Mouse (Mus musculus) limb, embryonic 12.5 days (tissue): ENCODE data around the gene Lsm10. TPM values are rescaled to one million over a fixed set of nuclear protein-coding genes. Genes with fewer than 3 reads are reported as not detected.
A peak's percentile ranks its signal among the peaks of the same experiment; 100 is the strongest.

Experiments
- ATAC-seq: fragments of 200-750 bp; cut with Nextera tagmentation; 2 replicates; pipeline ENCODE4 v1.8.0; 2017; ENCODE audit warnings: low read depth, moderate TSS enrichment; ENCODE audit not compliant: insufficient number of reproducible peaks, insufficient read depth, low FRiP score, low TSS enrichment
- H3K27ac ChIP-seq: fragments of 300-500 bp; sonication (generic); 2 replicates; pipeline ENCODE4 v1.5.1; 2016; ENCODE audit warnings: mild to moderate bottlenecking, moderate library complexity
- H3K27me3 ChIP-seq: fragments of 300-500 bp; sonication (generic); 2 replicates; pipeline ENCODE4 v1.6.1; 2016; ENCODE audit warnings: mild to moderate bottlenecking, moderate library complexity
- H3K36me3 ChIP-seq: fragments of 300-500 bp; sonication (generic); 2 replicates; pipeline ENCODE4 v1.6.1; 2016; ENCODE audit warnings: mild to moderate bottlenecking, moderate library complexity
- H3K4me1 ChIP-seq: fragments of 300-500 bp; sonication (generic); replicated peaks from 2 replicates; pipeline ENCODE4 v1.6.1; 2016
- H3K4me2 ChIP-seq: fragments of 300-500 bp; sonication (generic); 2 replicates; pipeline ENCODE4 v1.6.1; 2016; ENCODE audit warnings: mild to moderate bottlenecking, moderate library complexity
- H3K4me3 ChIP-seq: fragments of 300-500 bp; sonication (generic); replicated peaks from 2 replicates; pipeline ENCODE4 v1.5.1; 2016; ENCODE audit warnings: mild to moderate bottlenecking
- H3K9ac ChIP-seq: fragments of 300-500 bp; sonication (generic); replicated peaks from 2 replicates; pipeline ENCODE4 v1.6.1; 2016; ENCODE audit warnings: mild to moderate bottlenecking, moderate library complexity
- H3K9me3 ChIP-seq: fragments of 300-500 bp; sonication (generic); 2 replicates; pipeline ENCODE4 v1.6.1; 2016; ENCODE audit warnings: mild to moderate bottlenecking, moderate library complexity
- WGBS: fragments of 180-500 bp; shearing (Covaris S2); methylation state at CpG from one replicate; pipeline ENCODE4 v1.1.7; 2016; 5-methylcytosine and 5-hydroxymethylcytosine counted together
- polyA plus RNA-seq: library from polyadenylated mRNA; unstranded; fragments of >200 nt; fragmentation: Nextera tagmentation; extraction: Ambion mirVana; gene quantifications from 2 replicates; pipeline ENCODE4 v1.2.1, GENCODE M21; 2016

Gene Lsm10
- polyA plus RNA-seq, 1 experiment from 2014 or later, result 43.2 TPM

DNA sequence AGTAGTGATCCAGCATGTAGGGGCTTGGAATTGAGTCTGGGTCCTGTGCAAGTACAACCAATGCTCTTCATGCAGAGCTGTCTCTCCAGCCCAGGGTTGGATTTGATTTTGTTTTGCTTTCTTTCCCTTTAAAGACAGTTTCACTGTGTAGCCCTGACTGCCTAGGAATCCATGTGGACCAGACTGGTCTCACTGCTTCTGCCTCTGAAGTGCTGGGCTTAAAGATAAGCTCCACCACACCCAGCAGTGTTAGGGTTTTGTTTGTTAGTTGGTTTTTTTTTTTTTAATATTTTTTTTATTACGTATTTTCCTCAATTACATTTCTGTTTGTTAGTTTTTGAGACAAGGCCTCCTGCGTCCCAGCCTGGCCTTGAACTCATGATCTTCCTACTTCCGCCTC is 2.9 kb downstream of the Lsm10 start:
- Histone ChIP-seq H3K36me3 (peaks cover 16% of the 10 kb centered on the region; the same call in 1 of the 2 replicates), H3K27ac (no peak overlapping the region), H3K4me3 (no peak overlapping the region), H3K9me3 (no peaks in the 10 kb centered on the region), H3K4me1 (peaks cover 13% of the 10 kb centered on the region), H3K4me2 (no peak overlapping the region), H3K9ac (no peak overlapping the region), H3K27me3 (no peaks in the 10 kb centered on the region)
- 89% methylated on average over 3 of the region's 3 CpGs for WGBS
- no peak for ATAC-seq

DNA sequence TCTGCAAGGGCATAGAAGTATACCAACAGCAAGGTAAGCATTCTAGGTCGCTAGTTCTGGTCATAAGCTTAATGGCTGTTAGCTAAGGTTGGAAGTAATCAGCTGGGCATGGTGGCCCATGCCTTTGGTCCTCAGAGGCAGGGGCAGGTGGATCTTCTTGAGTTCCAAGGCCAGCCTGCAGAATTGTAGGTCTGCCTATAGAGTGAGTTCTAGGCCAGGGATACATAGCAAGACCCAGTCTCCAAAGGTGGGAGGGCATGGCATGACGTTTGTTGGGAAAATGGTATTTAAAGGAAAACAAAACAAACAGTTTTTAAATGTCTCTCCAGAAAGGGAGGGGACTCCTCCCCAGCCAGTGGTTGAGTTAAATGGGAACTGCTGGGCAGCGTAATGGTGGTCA is 4.3 kb downstream of the Lsm10 start:
- Histone ChIP-seq H3K4me3 (no peak overlapping the region), H3K4me1 (peaks cover 24% of the 10 kb centered on the region), H3K36me3 (peaks cover 16% of the 10 kb centered on the region; the same call in 1 of the 2 replicates), H3K9ac (no peak overlapping the region), H3K9me3 (no peaks in the 10 kb centered on the region), H3K27ac (no peak overlapping the region), H3K27me3 (0 out of 2 replicates have a peak, but pooled peaks cover 3% of the 10 kb centered on the region), H3K4me2 (no peak overlapping the region)
- ATAC-seq, result no peak
- 86% methylated on average over 3 of the region's 3 CpGs for WGBS

DNA sequence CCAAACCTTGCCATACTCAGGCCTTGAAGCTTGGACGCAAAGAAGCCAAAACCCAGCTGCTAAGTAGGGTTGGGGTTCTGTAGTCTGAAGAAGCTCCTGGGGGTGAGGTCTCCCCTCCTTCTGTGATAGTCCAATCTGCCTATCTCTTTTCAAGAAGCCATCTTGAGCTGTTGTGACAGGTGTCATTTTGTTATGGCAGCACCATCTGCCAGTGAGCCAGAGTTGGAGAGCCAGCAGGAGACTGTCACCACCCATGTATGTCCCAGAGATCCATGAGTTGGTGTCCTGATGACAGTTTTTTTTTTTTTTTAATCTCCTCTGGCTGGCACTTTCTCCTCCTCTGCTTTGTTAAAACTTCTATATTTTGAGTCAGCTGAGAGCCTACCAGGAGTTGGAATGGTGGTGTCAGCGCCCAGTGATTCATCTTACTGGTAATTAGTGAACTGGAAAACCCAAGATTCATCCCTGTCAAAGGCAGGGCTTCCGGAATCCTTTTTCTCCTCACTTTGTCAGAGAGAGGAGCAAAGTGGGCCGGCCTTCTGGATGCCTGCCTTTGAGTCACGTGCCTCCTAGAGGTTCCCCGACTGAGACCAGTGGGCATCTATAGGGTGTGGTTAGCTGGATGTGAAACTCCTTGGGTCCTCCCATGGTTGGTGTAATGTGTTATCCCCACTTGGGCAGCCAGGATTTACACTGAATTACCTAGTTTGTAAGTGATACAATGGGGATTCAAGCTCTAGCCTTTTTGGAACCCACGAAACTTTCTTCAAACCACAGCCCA is 5.8 kb downstream of the Lsm10 start:
- H3K36me3 ChIP-seq, result peaks cover 16% of the 10 kb centered on the region; the same call in 1 of the 2 replicates
- H3K4me2 ChIP-seq, result peak overlapping the region; percentile 96
- peaks cover 27% of the 10 kb centered on the region for H3K4me1 ChIP-seq
- no peak overlapping the region for H3K4me3 ChIP-seq
- no peaks in the 10 kb centered on the region for H3K9me3 ChIP-seq
- H3K9ac ChIP-seq, result no peak overlapping the region
- no peak overlapping the region for H3K27ac ChIP-seq
- 47% methylated on average over 7 of the region's 7 CpGs for WGBS
- ATAC-seq, result no peak
- H3K27me3 ChIP-seq, result 0 out of 2 replicates have a peak, but pooled peaks cover 3% of the 10 kb centered on the region

DNA sequence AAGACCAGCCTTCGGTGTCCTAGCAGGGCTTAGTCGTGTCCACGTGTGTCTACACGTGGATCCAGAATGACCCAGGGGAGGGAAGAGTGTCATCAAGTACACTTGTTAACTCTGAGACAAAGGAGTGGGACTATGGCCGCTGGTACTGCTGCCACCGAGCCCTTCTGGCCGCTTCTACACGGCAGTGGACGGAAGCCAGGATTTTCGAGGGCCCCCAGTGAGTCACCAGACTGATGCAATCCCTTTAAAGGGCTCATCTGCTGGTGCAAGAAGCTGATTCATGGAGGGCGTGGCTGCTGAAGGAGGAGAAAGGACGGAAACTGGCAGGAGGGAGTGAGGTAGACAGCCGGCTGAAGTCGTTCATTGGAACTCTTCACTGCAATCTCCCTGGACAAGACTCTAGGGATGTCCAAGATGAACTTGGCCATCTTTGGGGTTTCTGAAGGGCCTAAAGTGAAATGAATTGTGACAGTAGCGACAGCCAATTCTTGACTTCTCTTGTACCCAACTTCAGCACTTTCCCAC is 6.7 kb downstream of the Lsm10 start:
- Histone ChIP-seq H3K9ac (peak overlapping the region; percentile 55; the same call in 1 of the 2 replicates), H3K4me1 (peaks cover 31% of the 10 kb centered on the region)
- ATAC-seq, result peak; percentile 27; the same call in 1 of the 2 replicates

DNA sequence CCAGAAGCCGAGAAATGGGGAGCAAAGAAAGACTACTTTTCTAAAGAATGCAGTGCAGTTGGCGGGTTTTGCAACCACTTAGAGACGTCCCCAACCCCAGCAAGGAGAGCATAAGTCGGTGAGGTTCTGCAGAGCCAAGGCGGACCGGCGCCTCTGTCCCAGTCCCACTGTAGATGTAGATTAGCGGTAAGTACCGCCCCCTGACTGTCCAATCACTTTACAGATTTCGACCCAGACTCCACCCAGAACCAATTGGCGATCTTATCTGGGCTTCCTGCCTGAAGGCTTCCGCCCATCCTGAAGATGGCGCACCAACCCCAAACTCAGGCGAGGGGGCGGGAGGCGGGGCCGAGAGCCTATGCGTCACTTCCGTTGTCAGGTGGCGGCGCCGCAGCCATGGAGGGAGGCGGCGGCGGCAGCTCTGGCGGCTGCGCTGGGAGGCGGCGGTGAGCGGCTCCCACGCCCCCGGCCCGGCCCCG is 7.2 kb downstream of the Lsm10 start, which contains the start of gene Stk40:
Stk40 (plus strand) TSS at position 368 of the 479 bp plus-strand sequence.
- ATAC-seq, result peak; percentile 94
- Histone ChIP-seq H3K9me3 (no peaks in the 10 kb centered on the region), H3K27me3 (0 out of 2 replicates have a peak, but pooled peaks cover 3% of the 10 kb centered on the region), H3K27ac (peak within 1 kb of the TSS; percentile 60; the same call in 1 of the 2 replicates), H3K4me1 (peaks cover 36% of the 10 kb centered on the region), H3K36me3 (peaks cover 10% of the 10 kb centered on the region; the same call in 1 of the 2 replicates), H3K4me3 (peak within 1 kb of the TSS; percentile 94), H3K9ac (peak within 1 kb of the TSS; percentile 76), H3K4me2 (peak within 1 kb of the TSS; percentile 96)
- WGBS, result under 1% methylated on average over 33 of the region's 34 CpGs

More for the DNA sequence above, 6.7 kb downstream of the Lsm10 start:
- H3K27ac ChIP-seq, result peak overlapping the region; percentile 60; the same call in 1 of the 2 replicates
- no peaks in the 10 kb centered on the region for H3K9me3 ChIP-seq
- H3K4me2 ChIP-seq, result peak overlapping the region; percentile 96
- 0 out of 2 replicates have a peak, but pooled peaks cover 3% of the 10 kb centered on the region for H3K27me3 ChIP-seq
- WGBS, result 2% methylated on average over 15 of the region's 15 CpGs
- H3K36me3 ChIP-seq, result peaks cover 15% of the 10 kb centered on the region; the same call in 1 of the 2 replicates
- peak overlapping the region; percentile 94 for H3K4me3 ChIP-seq

DNA sequence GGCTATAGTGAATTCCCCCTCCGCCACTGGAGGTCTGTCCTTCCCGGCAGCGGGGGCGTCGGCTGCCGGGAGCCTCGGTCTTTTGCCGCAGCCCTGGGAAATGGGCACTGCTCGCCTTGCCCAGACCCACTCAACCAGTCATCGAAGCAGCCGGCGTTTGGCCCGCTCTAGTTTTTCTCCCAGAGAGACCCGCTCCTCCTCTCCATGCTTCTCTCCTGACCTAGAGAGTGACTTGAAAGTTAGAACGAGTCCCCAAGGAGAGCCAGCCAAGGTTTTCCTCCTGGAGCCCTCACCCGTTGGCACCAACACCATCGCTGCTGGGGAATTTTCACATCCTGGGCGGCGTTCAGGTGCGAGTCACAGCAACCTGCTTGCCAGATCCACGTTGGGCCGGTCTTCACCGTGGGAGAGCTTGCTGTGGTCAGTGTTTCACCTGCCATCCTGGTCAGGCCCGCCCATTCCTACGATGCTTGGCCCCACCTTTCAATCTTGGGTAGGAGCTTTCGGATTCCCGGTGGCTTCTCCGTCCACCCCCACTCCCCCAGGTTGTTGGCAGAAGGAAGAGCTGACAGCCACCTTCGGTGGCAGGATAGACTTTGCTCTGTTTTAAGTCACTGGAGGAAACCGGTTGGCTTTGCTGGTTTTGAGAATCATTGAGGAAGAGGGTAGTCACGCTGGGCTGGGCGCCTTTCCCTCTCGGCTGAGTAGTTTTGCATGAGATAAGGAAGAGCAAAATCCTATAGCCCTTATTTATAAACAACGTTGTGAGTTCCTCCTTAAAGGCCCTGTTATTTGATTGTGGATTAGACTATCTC is 8.0 kb downstream of the Lsm10 start:
- peaks cover 40% of the 10 kb centered on the region for H3K4me1 ChIP-seq
- peak; percentile 22 for ATAC-seq

DNA sequence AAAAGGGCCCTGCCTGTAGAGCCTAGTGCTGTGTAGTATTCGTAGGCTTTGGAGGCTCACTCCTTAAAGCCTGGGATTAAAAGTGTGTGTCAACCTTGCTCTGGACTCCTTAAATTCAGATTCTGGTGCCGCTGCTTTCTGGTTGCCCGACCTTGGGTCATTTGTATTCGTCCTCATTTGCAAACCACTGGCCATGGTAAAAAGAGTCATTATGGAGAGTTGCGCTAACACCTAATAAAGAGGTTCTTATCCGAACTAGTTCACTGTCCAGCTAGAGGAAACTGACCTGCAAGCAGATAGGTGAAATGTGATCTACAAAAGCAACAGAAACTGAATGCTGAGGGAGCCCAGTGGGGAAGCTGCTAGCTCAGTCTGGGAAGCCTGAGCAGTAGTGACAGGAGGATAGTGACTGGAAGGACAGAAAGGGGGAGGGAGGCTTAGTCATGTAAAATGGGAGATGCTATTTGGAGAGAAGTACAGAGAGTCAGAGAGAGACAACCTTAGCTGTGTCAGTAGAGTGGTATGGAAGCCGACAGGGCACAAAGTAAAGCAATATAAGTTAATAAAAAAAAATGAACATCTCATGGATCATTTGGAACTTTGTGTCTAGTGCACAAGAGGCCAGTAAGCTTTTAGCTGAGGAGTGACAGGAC is 8.8 kb downstream of the Lsm10 start:
- Histone ChIP-seq H3K9me3 (no peaks in the 10 kb centered on the region), H3K9ac (no peak overlapping the region), H3K4me1 (peaks cover 46% of the 10 kb centered on the region), H3K27ac (no peak overlapping the region), H3K27me3 (0 out of 2 replicates have a peak, but pooled peaks cover 3% of the 10 kb centered on the region), H3K4me3 (peak overlapping the region; percentile 94; the same call in 1 of the 2 replicates), H3K4me2 (peak overlapping the region; percentile 96), H3K36me3 (no peaks in the 10 kb centered on the region)
- ATAC-seq, result no peak
- 50% methylated on average over 7 of the region's 7 CpGs for WGBS

More for the DNA sequence above, 8.0 kb downstream of the Lsm10 start:
- Histone ChIP-seq H3K4me2 (peak overlapping the region; percentile 96), H3K9me3 (no peaks in the 10 kb centered on the region), H3K27me3 (0 out of 2 replicates have a peak, but pooled peaks cover 3% of the 10 kb centered on the region), H3K27ac (no peak overlapping the region), H3K36me3 (peaks cover 3% of the 10 kb centered on the region; the same call in 1 of the 2 replicates), H3K4me3 (peak overlapping the region; percentile 94), H3K9ac (peak overlapping the region; percentile 76)
- WGBS, result 4% methylated on average over 33 of the region's 34 CpGs

DNA sequence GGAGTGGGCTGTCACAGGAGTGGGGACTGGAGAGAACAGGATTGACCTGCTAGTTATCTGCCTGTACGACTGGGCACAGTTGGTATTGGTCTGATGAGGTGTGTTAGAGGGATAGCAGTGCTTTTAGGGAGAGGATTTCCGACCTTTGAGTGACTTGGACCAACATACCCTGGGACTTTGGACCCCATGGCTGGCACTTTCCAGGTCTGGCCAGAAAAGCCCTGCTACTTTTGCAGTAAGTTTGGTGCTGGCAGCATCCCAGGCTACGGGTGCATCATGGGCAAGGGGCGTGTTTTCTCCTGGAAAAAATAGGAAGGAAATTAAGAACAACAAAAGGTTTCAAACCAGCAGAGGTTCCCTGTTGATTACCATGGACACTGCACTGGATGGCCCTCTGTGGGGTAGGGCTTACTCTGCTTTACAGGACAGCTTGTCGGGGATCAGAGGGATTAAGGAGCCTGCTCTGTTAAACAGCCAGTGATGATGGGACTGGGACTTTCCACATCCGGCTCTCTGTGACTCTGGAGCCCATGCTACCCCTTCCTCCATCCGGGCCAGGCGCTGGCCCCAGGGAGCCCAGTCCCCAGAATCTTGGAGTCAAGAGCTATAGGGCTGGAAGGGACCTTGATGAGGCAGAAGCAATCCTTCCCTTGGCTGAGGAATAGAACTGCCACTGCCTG is 11.8 kb downstream of the Lsm10 start:
- Histone ChIP-seq H3K4me3 (no peak overlapping the region), H3K27me3 (0 out of 2 replicates have a peak, but pooled peaks cover 3% of the 10 kb centered on the region), H3K4me1 (peaks cover 52% of the 10 kb centered on the region), H3K9me3 (no peaks in the 10 kb centered on the region), H3K9ac (peak overlapping the region; percentile 31; the same call in 1 of the 2 replicates), H3K27ac (no peak overlapping the region), H3K4me2 (no peak overlapping the region), H3K36me3 (no peaks in the 10 kb centered on the region)
- 45% methylated on average over 8 of the region's 8 CpGs for WGBS
- ATAC-seq, result no peak

DNA sequence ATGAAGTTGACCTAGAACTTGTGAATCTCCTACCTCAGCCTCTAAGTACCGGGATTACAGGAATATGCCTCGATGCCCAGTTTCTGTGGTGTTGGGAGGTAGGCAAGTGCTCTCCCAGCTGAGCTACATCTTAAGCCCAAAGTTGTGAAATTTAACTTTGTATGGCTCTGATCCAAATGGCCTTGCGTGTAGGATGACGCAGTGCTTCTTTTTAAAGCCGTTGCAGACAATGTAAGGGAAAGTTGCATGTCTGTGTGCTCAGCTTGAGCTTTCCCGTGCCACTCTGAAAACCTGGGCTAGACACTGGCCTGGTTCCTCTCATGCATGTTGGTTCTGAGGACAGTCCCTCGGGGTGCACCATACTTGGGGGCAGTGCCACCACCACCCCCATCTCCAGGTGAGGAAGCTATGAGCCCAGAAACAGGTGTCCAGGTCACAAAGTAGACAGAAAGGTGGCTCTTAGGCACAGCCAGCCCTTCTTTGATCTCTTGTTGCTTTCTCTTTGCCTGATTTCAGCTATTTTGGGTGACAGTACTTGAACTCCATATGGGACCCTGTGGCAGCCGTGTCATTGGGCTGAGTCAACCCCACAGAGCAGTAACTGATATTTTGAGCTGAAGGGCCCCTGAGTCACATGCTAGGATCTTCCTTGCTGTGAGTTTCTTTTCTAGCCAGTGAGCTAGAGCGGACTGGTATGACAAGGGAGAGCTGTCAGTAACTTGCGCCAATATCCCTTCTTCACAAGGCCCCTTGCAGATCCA is 13.4 kb downstream of the Lsm10 start:
- peaks cover 46% of the 10 kb centered on the region for H3K4me1 ChIP-seq

More for the DNA sequence above, 13.4 kb downstream of the Lsm10 start:
- no peak for ATAC-seq
- Histone ChIP-seq H3K9ac (0 out of 2 replicates have a peak overlapping the region, but pooled peaks have one; percentile 1), H3K9me3 (no peaks in the 10 kb centered on the region), H3K27ac (peak overlapping the region; percentile 82), H3K27me3 (no peaks in the 10 kb centered on the region), H3K4me3 (no peak overlapping the region), H3K36me3 (no peaks in the 10 kb centered on the region), H3K4me2 (peak overlapping the region; percentile 42)
- WGBS, result 79% methylated on average over 10 of the region's 10 CpGs
